Mouse (Mus musculus) forebrain, embryonic 14.5 days (tissue): ENCODE data around the gene Rnd1. TPM values are rescaled to one million over a fixed set of nuclear protein-coding genes. Genes with fewer than 3 reads are reported as not detected.

ENCODE experiments used
- ATAC-seq: fragments of 200-750 bp; cut with Nextera tagmentation; 2 replicates; pipeline ENCODE4 v1.8.0; 2017; ENCODE audit warnings: mild to moderate bottlenecking, moderate library complexity
- DNase-seq: peaks from one replicate; pipeline ENCODE4 v3.0.0-alpha.2; 2015; ENCODE audit warnings: low spot score
- H3K27ac ChIP-seq: fragments of 300-500 bp; sonication (generic); 2 replicates; pipeline ENCODE4 v1.5.1; 2014; ENCODE audit warnings: low read depth, mild to moderate bottlenecking, control low read depth, low read length, moderate library complexity
- H3K27me3 ChIP-seq: fragments of 300-500 bp; sonication (generic); replicated peaks from 2 replicates; pipeline ENCODE4 v1.6.1; 2014; ENCODE audit warnings: low read length, control low read depth, mixed read lengths; ENCODE audit not compliant: control insufficient read depth, insufficient read depth
- H3K36me3 ChIP-seq: fragments of 300-500 bp; sonication (generic); 2 replicates; pipeline ENCODE4 v1.6.1; 2014; ENCODE audit warnings: low read length, control low read depth; ENCODE audit not compliant: control insufficient read depth, insufficient read depth
- H3K4me1 ChIP-seq: fragments of 300-500 bp; sonication (generic); 2 replicates; pipeline ENCODE4 v1.6.1; 2014; ENCODE audit warnings: antibody characterized with exemption, low read length, control low read depth; ENCODE audit not compliant: control insufficient read depth, insufficient read depth
- H3K4me2 ChIP-seq: fragments of 300-500 bp; sonication (generic); 2 replicates; pipeline ENCODE4 v1.6.1; 2014; ENCODE audit warnings: mild to moderate bottlenecking, control low read depth, low read length
- H3K4me3 ChIP-seq: fragments of 300-500 bp; sonication (generic); 2 replicates; pipeline ENCODE4 v1.5.1; 2014; ENCODE audit warnings: low read depth, low read length, control low read depth
- H3K9ac ChIP-seq: fragments of 300-500 bp; sonication (generic); 2 replicates; pipeline ENCODE4 v1.6.1; 2014; ENCODE audit warnings: mild to moderate bottlenecking, low read length, control low read depth, moderate library complexity
- H3K9me3 ChIP-seq: fragments of 300-500 bp; sonication (generic); replicated peaks from 2 replicates; pipeline ENCODE4 v1.6.1; 2016; ENCODE audit warnings: low read length, control low read depth, mixed read lengths; ENCODE audit not compliant: control insufficient read depth
- WGBS: fragments of 180-500 bp; shearing (Covaris S2); extraction: QIAGEN DNeasy Blood & Tissue Kit; methylation state at CpG from one replicate; pipeline ENCODE4 v1.1.7; 2014; 5-methylcytosine and 5-hydroxymethylcytosine counted together
- polyA plus RNA-seq: library from polyadenylated mRNA; unstranded; fragments of >200 nt; fragmentation: Nextera tagmentation; extraction: Ambion mirVana; gene quantifications from 2 replicates; pipeline ENCODE4 v1.2.1, GENCODE M21; 2014

The Rnd1 gene
- polyA plus RNA-seq, 1 experiment from 2014 or later: 6.3 TPM

DNA sequence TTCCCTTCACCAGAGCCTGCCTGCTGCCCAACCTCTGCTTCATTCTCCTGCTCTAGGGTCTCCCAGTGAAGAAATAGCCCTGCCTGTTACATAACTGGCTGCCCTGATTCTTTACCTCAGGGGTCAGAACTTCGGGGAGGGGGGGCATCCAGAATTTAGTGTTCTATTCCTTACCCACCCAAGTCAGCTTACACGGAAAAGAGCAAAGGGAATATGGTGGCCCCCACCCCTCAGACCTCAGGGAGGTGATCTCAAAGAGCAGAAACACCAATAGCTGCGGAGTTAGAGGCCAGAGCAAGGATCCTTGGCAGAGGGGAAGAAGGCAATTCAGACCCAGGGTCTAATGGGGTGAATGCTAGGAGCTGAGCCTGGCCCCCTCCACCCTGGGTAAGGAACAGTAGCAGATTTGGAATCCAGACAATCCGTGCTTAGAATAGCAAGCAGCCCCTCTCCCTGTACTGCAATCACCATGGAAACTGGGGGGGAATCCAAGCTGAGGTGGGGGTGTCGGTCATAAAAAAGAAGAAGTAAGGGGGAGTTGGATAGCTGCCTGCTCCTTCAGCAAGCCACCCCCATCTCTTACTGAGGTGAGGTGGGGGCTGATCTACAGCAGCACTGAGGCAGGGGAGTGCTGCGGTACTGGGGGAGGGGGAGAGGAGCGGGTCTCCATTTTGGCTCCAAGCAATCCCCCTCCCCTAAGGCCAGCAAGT, 2.8 kb downstream of the Rnd1 start:
- Histone ChIP-seq H3K4me2 (peak overlapping the region; percentile 84), H3K27ac (peak overlapping the region; percentile 65; the same call in 1 of the 2 replicates), H3K27me3 (no peaks in the 10 kb centered on the region), H3K4me1 (peaks cover 30% of the 10 kb centered on the region), H3K4me3 (peak overlapping the region; percentile 37), H3K36me3 (0 out of 2 replicates have a peak, but pooled peaks cover 9% of the 10 kb centered on the region), H3K9me3 (no peaks in the 10 kb centered on the region), H3K9ac (peak overlapping the region; percentile 56; the same call in 1 of the 2 replicates)
- 15% methylated on average over 7 of the region's 7 CpGs for WGBS
- DNase-seq: peak; percentile 90
- peak; percentile 80 for ATAC-seq

GRCm38 (mm10) chr15:98673732-98674131, 3.5 kb downstream of the Rnd1 start:
- WGBS: 81% methylated on average over 7 of the region's 7 CpGs
- peaks cover 30% of the 10 kb centered on the region for H3K4me1 ChIP-seq
- H3K27me3 ChIP-seq: no peaks in the 10 kb centered on the region
- no peak overlapping the region for H3K9ac ChIP-seq
- no peak overlapping the region for H3K4me3 ChIP-seq
- H3K27ac ChIP-seq: peak overlapping the region; percentile 23; the same call in 1 of the 2 replicates
- no peaks in the 10 kb centered on the region for H3K9me3 ChIP-seq
- 0 out of 2 replicates have a peak, but pooled peaks cover 9% of the 10 kb centered on the region for H3K36me3 ChIP-seq
- ATAC-seq (no peak), DNase-seq (no peak)
- H3K4me2 ChIP-seq: peak overlapping the region; percentile 84

GRCm38 (mm10) chr15:98672592-98672991, 4.7 kb downstream of the Rnd1 start:
- ATAC-seq: no peak
- Histone ChIP-seq H3K36me3 (0 out of 2 replicates have a peak, but pooled peaks cover 9% of the 10 kb centered on the region), H3K27ac (no peak overlapping the region), H3K9ac (no peak overlapping the region), H3K4me2 (no peak overlapping the region), H3K9me3 (no peaks in the 10 kb centered on the region), H3K4me1 (peaks cover 30% of the 10 kb centered on the region), H3K27me3 (no peaks in the 10 kb centered on the region), H3K4me3 (no peak overlapping the region)
- no peak for DNase-seq
- WGBS: 91% methylated on average over 4 of the region's 4 CpGs

GRCm38 (mm10) chr15:98664042-98664907, 13.0 kb downstream of the Rnd1 start:
- no peak overlapping the region for H3K4me2 ChIP-seq
- ATAC-seq: no peak
- no peak overlapping the region for H3K27ac ChIP-seq
- H3K27me3 ChIP-seq: no peaks in the 10 kb centered on the region
- H3K9ac ChIP-seq: no peak overlapping the region
- H3K36me3 ChIP-seq: no peaks in the 10 kb centered on the region
- no peak overlapping the region for H3K4me3 ChIP-seq
- no peaks in the 10 kb centered on the region for H3K9me3 ChIP-seq
- 75% methylated on average over 11 of the region's 11 CpGs for WGBS
- H3K4me1 ChIP-seq: peaks cover 5% of the 10 kb centered on the region; the same call in 1 of the 2 replicates
- DNase-seq: peak; percentile 65

- H3K9me3 ChIP-seq: no peaks in the 10 kb centered on the region
- peak; percentile 97 for ATAC-seq
- peak within 1 kb of the TSS; percentile 84 for H3K4me3 ChIP-seq
- peak; percentile 99 for DNase-seq
- peaks cover 13% of the 10 kb centered on the region for H3K36me3 ChIP-seq
- peak within 1 kb of the TSS; percentile 76 for H3K4me2 ChIP-seq
- H3K9ac ChIP-seq: peak within 1 kb of the TSS; percentile 93
- no peaks in the 10 kb centered on the region for H3K27me3 ChIP-seq
- peak within 1 kb of the TSS; percentile 85 for H3K27ac ChIP-seq
- 4% methylated on average over 46 of the region's 48 CpGs for WGBS
- H3K4me1 ChIP-seq: peaks cover 5% of the 10 kb centered on the region; the same call in 1 of the 2 replicates
Observed at GRCm38 (mm10) chr15:98662567-98663545, 14.4 kb downstream of the Rnd1 start, which contains the start of gene Ddx23. Gene Ddx23 (minus strand): TSS chr15:98662894.

- Histone ChIP-seq H3K4me2 (peak overlapping the region; percentile 76), H3K36me3 (peaks cover 19% of the 10 kb centered on the region), H3K27me3 (no peaks in the 10 kb centered on the region), H3K27ac (peak overlapping the region; percentile 85), H3K4me3 (peak overlapping the region; percentile 84), H3K9ac (peak overlapping the region; percentile 93), H3K9me3 (no peaks in the 10 kb centered on the region), H3K4me1 (peaks cover 5% of the 10 kb centered on the region; the same call in 1 of the 2 replicates)
- WGBS: under 1% methylated on average over 14 of the region's 14 CpGs
- peak; percentile 49 for DNase-seq
- ATAC-seq: peak; percentile 6; the same call in 1 of the 2 replicates
Observed at GRCm38 (mm10) chr15:98662198-98662566, 15.1 kb downstream of the Rnd1 start.

DNA sequence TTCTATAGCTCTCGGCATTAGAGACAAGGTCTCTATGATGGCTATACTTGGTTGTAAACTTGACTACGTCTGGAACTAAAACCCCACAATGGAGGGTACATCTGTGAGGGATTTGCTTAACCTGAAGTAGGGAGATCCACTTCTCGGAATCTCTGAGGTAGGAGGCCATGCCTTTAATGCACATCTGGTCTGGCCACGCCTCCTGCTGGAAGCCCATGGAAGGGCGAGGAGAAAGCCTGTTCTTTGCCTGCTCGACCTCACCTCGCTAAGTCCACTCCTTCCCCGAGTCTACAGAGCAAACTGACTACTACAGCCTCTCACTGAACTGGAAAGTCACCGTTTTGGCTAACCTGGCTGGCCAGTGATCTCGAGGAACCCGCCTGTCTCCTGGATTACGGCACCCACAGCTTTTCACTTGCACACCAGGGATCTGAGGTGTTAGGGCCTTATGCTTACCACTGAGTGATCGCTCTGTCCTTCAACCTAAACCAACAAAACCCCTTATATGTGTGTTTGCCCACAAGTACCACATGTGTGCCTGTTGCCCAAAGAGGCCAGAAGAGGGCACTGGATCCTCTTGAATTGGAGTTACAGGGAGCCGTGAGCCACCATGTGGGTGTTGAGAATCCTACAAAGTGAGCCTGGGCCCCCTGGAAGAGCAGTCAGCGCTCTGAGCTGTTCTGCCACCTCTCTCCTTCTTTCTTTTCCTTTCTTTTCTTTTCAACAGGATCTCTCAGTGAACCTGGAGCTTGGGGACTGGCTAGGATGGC, 20.1 kb downstream of the Rnd1 start:
- Histone ChIP-seq H3K4me1 (peaks cover 5% of the 10 kb centered on the region; the same call in 1 of the 2 replicates), H3K9ac (no peak overlapping the region), H3K4me2 (no peak overlapping the region), H3K36me3 (peaks cover 69% of the 10 kb centered on the region), H3K9me3 (no peaks in the 10 kb centered on the region), H3K27me3 (no peaks in the 10 kb centered on the region), H3K4me3 (no peak overlapping the region), H3K27ac (no peak overlapping the region)
- ATAC-seq (no peak), DNase-seq (no peak)
- 82% methylated on average over 15 of the region's 15 CpGs for WGBS
